Mouse (Mus musculus) regulatory T cell (primary cell): Measurements from ENCODE around the gene Eepd1.

ENCODE experiments used
- in situ Hi-C: fragments of 300-600 bp; cut with MboI, MseI; formaldehyde crosslinking; loops from one replicate; pipeline ENCODE4 v1.15.1; 2025; ENCODE audit warnings: high pct_unique_total_duplicates

Gene Eepd1

DNA sequence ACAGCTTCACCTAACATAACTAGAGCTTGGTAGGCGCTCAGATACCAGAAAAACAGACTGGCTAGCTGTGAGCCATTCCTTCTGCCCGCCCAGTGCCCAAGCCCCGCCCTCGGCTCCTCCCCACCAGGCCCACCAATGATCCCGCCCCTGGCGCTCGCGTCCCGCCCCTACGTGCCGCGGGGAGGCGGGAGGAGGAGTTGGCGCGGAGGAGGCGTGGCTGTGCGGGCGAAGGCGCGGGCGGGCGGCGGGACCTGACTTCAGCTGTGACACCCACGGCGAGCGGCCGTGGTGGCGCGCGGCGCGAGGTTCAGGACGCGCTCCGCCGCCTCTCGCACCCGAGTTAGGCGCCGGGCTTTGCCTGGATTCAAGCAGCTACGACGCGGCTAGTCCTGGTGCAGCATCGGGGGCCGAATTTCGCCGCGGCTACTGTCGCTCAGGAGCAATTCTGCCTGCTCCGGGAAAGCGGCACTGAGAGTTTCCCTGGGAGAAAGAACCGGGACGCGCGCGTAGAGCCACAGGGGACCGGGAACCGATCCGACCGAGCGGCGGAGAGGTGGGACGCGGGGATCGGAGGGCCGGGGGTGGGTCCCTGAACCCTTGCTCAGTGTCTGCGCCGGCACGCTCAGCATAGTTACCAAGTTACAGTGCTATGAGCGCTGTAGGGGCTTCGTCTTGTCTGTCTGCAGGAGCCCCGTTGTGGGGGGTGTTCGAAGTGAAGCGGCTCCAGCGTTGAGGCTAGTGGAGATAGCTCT is at the start of gene Eepd1:
Eepd1 (plus strand) TSS at position 204 of the 752 bp plus-strand sequence.
- in situ Hi-C loops = no loop called here

DNA sequence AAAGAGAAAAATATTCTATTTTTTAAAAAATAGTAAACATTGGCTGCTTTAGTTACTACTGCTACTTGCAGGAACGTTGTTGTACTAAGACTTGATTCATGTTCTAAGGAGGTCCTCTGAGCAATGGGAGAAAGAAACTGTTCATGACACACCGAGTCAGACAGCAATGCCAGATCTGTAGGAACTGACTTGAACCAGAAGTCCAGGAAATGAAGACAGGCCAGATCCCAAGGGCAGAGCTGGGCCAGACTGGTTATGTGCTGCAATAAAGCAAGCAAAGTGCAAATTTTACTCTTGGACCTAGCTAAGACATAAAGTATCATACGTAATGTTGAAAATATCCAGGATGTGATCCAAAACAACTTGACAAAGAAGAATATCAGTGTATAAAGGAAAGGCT is 42.5 kb upstream of the Eepd1 start:
- in situ Hi-C loops = no loop called here

DNA sequence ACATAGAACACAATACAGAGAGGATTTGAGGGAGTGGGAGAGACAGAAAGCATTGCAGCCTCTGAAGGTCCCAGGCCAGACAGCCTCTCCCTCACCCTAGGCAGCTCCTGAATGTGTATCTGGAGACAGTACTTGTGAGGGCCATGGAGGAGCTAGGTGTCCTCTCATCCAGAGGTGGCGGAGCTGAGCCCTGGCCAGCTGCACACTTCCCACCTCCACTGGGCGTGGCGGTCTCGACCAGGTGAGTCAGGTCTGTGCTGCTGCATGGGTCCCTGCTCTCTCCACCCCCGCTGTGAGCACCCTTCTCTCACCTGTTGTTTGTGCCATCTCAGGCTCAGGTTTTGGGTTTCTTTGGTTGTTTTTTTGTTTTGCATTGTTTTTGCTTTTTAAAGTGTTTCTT is 41.3 kb upstream of the Eepd1 start:
- in situ Hi-C loops = loop anchor here (10.0 kb wide), 2 partner anchors 1385 to 1515 kb away; no protein-coding TSS in a partner anchor

DNA sequence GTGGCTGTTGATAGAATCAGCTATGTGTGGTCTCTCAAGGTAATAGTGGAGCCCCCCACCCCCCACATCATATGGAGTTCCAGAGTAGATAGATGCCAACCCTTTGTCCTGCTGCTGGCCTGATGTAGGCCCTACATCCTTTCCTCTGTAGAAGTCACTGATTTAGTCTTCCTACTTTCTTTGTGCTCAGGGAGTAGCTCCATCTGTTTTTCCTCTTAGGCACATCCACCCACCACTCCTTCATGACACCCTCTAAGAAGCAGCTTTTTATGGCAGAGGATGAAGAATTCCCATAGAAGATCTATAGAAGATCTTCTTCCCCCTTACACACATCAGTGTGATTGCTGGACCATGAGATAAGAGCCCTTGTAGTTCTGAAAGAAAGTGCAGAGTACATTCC is 39.3 kb upstream of the Eepd1 start:
- in situ Hi-C loops = loop anchor here (10.0 kb wide), 2 partner anchors 1387 to 1513 kb away; no protein-coding TSS in a partner anchor

DNA sequence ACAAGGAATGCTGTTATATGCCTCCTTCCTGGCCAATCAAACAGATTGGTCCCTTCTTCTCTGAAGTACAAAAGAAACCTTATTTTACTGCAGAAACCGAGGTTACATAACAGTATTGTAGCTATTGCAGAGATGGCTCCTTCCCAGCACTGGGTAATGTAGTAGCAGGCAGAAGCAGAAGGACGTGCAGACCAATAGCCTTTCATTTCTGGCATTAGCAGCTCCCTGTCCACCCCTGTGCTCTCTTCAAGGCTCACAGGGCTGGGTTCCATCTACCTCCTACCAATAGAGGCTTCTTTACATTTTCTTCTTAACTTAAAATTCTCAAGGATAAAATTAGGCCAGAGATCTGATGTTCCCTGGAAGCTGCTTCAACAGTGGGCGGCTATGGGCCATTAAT is 38.3 kb upstream of the Eepd1 start:
- in situ Hi-C loops = loop anchor here (10.0 kb wide), 2 partner anchors 1388 to 1512 kb away; no protein-coding TSS in a partner anchor

DNA sequence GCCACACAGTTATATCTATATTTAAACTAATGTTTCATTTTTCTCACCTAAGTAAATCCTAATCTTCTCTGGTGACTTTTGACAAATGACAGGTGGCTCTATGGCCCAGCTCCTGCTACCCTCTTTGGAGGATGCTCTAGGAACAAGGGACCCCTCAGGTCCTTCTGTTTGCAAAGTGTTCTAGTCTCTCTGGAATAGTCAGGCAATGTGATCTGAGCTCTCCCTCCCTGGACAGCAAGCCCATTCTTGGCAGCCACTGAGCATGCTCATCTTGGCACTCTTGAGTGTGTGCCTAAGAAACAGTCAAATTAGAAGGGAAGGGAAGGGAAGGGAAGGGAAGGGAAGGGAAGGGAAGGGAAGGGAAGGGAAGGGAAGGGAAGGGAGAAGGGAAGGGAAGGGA is 37.8 kb upstream of the Eepd1 start:
- in situ Hi-C loops = loop anchor here (10.0 kb wide), 2 partner anchors 1389 to 1511 kb away; no protein-coding TSS in a partner anchor

DNA sequence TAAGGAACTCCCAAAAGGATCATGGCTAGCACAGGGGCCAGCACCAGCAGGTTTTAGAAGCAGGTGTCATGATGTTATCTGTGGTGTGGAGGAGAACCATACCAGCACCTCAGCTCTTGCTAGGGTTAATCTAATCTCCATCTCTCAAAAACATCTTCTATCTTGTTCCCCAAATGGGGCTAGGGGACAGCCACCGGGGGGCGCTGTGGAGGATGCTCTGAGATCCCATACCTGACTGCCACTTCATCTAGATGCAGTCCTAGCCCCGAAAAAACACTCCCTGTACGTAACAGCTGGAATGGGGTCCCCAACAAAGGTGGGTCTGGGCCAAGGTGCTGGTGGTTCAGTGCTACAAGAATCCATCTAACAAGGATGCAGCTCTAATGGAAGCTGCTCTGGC is 31.0 kb upstream of the Eepd1 start:
- in situ Hi-C loops = no loop called here

DNA sequence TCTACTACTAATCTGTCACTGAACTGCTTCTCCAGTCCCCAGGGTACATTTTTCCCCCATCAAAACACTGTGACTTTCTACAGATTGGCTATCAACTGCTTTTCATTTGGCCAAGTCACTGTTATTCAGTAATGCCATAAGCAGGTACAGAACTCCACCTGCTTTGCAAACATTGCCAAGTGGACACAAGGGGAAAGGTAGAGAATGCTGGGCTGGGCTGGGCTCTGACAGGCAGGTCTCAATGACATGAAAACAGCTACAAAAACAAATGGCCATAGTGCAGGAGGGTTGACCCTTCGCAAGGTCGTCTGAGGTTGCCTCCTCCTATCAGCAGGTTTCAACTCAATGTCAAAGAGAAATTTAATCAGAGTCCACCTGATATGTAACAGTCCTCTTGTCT is 26.3 kb upstream of the Eepd1 start:
- in situ Hi-C loops = no loop called here

DNA sequence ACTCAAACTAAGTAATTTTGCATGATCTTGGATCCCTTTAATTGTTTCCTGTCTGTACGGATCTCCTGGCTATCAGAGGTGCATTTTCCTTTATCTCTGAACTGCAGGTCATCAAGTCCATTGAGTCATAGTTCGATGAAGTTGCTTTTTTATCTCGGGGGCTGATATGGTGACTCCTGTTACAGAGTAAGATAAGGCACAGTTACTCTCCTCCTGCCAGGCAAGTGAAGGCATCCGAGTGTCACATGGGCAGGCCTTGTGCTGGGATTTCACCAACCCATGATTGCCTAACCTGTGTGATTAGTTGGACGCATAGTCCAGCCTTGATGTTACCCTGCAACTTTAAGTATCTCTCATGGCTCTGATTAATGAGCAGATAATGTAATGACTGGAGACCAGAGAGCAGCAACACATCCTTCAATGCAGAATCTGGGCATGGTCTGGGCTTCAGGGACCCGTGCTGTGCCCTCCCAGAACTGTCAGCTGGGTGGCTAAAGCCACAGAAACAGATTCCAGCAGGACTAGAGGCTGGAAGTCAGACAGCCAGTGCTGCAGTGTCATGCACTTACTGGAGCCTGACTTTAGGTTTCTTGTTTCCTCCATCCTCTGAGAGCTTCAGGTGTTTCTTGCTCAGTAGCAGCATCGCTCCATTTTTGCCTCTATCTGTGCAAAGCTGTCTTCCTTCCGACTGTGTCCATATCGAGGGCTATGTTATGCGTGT is 20.4 kb upstream of the Eepd1 start:
- in situ Hi-C loops = no loop called here

DNA sequence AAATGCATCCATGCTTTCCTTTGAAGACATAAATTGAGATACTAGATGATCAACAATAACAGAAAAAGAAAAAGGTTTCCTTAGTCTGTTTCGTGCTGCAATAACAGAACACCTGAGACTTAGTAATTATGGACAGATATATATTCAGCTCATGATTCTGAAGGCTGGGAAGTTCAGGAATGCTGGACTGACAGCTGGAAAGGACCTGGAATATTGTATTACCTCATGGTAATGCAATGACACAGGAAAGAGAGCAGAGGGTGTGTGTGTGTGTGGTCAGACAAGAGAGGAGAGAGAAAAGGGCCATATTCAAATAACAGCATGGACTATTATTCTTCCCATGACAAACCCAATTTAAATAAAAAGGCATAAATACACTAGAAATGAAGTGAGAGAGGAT is 17.0 kb upstream of the Eepd1 start:
- in situ Hi-C loops = no loop called here

DNA sequence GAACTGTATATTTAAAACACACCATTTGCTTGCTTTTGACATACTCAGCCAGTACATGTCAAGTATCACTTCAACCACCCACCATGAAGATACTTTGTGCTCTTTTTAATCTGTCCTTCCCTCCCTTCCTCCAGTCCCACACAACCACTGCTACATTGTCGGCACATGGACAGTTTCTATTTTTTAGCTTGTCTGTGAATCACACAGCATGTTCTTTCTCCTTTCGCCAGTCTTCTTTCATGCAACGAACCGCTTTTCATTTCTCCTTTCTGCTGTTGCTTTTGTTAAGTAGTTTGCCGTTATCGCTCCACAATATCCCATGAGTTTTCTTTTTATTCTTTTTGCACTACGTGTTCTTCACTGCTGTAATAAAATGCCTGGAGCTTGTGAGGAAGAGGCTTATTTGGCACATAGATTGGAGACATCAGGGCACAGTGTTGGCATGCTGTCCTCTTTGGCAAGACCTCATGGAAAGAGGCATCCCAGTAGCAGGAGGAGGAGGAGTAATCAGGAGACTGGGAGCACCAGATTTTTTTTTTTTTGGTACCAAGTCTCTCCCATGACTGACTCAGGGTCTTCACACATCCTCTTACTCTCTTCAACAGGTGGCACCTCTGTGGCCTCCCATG is 1.8 kb upstream of the Eepd1 start:
- in situ Hi-C loops = no loop called here

DNA sequence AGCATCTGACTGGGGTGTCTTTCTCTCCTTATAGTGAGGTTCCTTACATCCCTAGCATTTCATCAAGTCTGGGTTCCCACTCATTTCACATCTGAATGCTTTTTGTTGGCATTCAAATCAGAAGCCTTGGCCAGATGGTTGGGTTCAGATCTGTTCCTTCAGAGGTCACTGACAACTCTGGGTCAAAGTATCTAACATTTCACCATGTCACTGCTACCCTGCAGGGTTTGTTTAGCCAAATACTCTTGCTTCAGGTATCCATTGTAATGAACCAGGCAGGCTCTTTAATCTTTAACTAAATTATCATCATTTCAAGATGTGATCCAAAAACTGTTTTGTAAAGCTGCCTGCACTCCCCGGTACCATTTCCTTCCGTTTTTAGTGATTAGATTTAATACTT is 671 bp upstream of the Eepd1 start:
- in situ Hi-C loops = no loop called here

DNA sequence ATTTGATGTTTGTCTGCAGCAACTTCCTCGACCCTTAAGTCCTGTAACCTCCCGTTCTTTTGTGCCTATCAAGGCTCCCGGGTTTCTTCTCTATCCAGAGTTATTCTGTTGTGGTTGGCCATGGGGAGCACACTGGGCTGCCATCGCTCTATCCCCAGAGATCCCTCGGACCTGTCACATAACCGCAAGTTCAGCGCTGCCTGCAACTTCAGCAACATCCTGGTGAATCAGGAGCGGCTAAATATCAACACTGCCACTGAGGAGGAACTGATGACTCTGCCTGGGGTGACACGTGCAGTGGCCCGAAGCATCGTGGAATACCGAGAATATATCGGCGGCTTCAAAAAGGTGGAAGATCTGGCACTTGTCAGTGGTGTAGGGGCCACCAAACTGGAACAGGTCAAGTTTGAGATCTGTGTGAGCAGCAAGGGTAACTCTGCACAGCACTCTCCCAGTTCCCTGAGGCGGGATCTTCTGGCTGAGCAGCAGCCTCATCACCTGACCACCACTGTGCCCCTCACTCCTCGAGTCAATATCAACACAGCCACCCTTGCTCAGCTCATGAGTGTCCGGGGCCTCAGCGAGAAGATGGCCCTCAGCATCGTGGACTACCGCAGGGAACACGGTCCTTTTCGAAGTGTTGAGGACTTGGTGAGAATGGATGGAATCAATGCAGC is 1.1 kb downstream of the Eepd1 start:
- in situ Hi-C loops = no loop called here

DNA sequence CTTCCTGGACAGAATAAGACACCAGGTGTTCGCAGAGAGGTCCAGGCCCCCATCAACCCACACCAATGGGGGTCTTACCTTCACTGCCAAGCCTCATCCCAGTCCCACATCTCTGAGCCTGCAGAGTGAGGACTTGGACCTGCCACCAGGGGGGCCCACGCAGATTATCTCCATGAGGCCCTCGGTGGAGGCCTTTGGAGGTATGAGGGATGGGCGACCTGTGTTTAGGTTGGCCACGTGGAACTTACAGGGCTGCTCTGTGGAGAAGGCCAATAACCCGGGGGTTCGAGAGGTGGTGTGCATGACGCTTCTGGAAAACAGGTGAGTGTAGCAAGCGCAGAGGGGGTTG is 1.6 kb downstream of the Eepd1 start:
- in situ Hi-C loops = no loop called here

DNA sequence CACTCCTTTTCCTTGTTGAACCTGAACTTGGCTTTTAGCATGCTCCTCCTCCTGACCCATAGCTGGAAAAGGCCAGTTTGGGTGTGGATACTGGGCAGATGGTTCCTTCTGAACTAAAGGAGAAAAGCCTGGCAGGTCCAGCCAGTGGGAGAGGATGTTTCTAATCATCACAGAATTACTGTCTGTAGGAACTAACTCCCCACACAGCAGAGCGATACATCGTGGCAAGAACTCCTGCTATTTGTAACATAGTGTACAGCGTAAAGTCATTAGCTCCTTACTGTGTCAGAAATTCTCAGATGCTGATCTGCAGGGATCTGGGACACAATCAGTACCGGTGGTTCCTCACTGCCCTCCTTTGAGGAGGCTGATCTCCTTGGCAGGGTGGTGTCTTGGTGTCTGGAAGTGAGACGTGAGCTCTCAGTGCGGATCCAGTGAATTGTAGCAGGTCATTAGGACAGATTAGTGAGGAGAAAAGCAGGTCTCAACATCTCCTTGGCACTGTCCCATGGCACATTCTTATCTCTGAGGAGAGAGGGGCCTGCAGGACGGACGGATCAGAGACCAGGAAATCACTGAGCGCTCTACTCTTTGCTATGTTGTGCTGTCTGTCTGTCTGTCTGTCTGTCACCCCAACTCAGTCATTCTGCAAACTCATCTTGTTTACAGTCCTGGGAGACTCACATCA is 2.7 kb downstream of the Eepd1 start:
- in situ Hi-C loops = no loop called here

DNA sequence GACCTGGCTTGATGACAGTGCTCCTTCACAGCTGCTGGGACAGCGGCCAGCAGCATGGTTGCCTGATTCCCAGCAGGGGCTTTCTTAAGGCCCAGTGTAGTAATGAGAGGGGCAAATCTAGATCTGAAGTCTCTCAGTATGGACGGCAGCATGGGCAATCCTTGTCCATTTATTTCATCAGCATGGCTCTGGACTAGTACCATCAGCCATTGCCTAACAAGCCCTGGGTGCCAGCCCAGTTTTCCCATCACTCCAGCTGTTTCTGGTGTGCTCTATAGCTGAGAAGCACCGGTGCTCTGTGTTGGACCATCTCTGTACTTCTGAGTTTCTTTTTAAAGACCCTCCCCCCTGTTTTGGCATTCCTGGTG is 3.3 kb downstream of the Eepd1 start:
- in situ Hi-C loops = no loop called here

DNA sequence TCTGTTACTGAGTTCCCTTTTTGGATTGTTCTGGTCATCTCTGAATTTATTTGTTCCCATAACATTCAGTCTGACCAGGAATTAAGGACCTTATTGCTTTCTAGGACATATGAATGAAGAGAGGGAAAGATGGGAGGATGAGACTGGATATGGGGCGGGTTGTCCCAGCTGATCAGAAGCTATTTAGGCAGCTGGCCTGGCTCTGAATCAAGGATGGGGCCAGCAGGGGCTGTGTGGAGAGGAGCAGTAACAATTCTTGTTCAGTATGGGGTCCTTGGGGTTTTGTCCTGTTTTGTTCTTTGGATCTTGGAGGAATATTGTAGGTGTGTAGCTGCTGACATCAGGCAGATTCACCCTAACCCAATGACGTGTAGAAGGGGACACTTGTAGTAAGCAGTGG is 3.7 kb downstream of the Eepd1 start:
- in situ Hi-C loops = loop anchor here (5.0 kb wide), 2 partner anchors 288 to 348 kb away; no protein-coding TSS in a partner anchor

DNA sequence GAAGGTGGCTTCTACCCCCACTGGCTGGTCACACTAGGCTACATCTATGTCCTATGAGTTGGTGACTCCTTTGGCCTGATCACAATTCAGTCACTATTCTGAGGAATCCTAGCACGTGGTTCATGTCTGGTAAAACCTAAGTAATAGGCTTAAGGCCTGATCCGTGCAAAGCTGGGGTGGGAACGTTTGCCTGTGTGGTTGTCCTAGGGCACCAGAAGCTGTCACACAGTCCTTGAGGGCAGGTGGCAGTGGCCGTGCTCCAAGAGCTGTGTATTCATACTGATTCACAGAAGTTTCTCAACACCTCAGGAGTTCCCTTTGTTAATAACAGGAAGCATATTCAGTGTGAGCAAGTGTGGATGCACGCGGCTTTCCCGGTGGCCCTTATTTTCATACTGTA is 4.1 kb downstream of the Eepd1 start:
- in situ Hi-C loops = loop anchor here (5.0 kb wide), 2 partner anchors 288 to 348 kb away; no protein-coding TSS in a partner anchor

DNA sequence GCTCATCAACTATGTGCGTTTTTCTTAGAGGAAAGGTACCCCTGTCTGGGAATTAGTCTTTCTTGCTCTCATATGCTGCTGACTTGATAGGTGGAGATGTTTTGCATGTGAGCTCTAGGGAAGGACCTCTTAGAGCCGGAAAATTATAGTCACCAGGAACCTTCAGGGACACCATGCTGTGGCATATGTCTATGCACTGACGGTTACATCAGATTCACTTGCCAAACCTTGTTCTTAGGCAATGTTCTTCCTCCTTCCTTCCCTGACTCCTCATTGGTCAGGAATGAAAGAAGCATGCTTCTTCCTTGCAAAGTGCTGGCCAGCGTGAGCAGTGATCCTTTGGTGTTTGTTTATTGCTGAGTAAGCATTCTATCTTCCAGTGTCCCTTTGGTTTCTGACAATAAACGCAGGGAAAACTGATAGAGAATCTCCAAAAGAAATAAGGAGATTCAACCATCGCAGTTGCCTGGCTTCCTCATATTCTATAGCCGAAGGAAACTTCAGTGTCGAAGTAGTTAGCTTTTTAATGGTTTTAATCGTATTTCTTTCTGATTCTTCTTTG is 5.0 kb downstream of the Eepd1 start:
- in situ Hi-C loops = loop anchor here (5.0 kb wide), 2 partner anchors 289 to 349 kb away; no protein-coding TSS in a partner anchor

DNA sequence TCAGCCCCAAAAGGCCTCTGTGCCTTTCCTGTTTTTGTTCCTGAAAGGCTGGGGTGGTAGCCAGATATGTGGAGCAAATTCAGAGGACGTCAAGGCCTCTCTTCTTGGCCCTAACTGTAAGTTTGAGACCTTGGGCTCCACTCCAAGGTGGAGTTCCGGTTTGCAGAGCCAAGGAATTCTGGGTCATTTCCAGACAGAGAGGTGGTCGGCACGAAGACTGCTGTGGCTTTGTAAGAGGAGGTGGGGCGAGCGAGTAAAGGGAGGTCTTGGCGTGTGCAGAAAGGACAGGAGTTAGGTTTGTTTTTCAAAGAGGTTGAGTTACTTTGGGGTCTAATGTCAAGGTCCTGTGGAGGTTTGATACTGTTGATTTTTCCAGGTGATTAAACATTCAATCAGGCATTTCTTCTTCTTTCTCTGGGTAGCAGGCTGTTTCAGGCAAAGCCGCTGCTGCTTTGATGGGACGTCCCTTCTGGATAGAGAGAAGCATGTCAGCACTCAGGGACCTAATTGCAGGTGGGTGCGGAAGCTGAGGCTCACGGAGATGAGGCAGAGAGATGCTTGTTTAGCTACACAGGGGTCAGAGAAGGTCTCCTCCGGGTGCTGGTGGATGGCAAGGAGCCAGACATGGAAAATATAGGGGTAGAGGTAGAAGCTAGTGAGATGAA is 6.2 kb downstream of the Eepd1 start:
- in situ Hi-C loops = loop anchor here (5.0 kb wide), 2 partner anchors 290 to 350 kb away; no protein-coding TSS in a partner anchor
